7 mouse cellular contexts compared by ENCODE assay signal in the genomic region with DNA sequence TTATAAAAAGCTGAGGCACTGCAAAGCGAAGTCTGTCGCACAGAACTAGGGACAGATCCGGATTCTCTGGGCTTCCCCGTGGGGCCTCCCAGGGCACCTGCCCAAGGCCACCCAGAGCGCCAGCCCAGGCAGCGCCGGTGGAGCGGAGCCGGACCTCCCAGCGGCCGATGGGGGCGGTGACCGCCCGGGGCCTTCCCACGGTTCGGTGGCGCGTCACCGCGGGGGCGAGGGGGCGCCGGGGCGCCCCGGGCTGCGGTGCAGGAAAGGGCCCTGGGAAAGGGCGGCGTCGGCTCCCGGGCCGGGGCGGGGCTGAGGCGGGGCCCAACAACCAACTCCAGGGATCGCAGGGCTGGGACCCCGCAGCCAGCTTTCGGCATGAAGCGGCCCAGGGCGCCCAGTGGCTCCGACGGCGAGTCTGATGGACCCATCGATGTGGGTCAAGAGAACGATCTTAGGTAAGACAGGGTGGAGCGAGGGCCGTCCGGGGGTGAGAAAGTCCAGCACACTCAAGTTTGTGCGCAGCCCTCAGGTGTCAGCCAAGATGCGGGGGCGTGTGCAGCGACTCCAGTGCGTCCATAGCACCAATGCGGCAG. TPM values are rescaled to one million over a fixed set of nuclear protein-coding genes. Genes with fewer than 3 reads are reported as not detected.
DNase-seq lines count a peak whose midpoint lies in the region; ATAC-seq and TF ChIP-seq lines count a peak whose summit lies in the region.

A gene (plus strand): TSS at position 65 of the 593 bp plus-strand sequence.

- no peaks in the 10 kb centered on the region for H3K36me3 ChIP-seq in embryonic facial prominence, embryonic 15.5 days
- H3K36me3 ChIP-seq in heart, embryonic 16.5 days (ENCODE audit: control insufficient read depth, insufficient read depth): no peaks in the 10 kb centered on the region
- no peaks in the 10 kb centered on the region for H3K36me3 ChIP-seq in kidney, postnatal 0 days (ENCODE audit: insufficient read depth, low read length)
- H3K36me3 ChIP-seq in stomach, embryonic 14.5 days (ENCODE audit: control insufficient read depth, insufficient read depth, low read length): no peaks in the 10 kb centered on the region

- peak within 1 kb of the TSS; percentile 26; the same call in 1 of the 2 replicates for H3K9ac ChIP-seq in embryonic facial prominence, embryonic 15.5 days
- H3K9ac ChIP-seq in heart, embryonic 16.5 days (ENCODE audit: low read length): peak within 1 kb of the TSS; percentile 76
- peak within 1 kb of the TSS; percentile 44 for H3K9ac ChIP-seq in kidney, postnatal 0 days (ENCODE audit: low read depth, low read length)
- H3K9ac ChIP-seq in stomach, embryonic 14.5 days (replicated peaks; ENCODE audit: low read depth, low read length): peak within 1 kb of the TSS; percentile 56

- H3K27ac ChIP-seq in embryonic facial prominence, embryonic 15.5 days (replicated peaks): no peak within 1 kb of the TSS
- peak within 1 kb of the TSS; percentile 37; the same call in 1 of the 2 replicates for H3K27ac ChIP-seq in heart, embryonic 16.5 days (ENCODE audit: low read length)
- peak within 1 kb of the TSS; percentile 85 for H3K27ac ChIP-seq in kidney, postnatal 0 days
- H3K27ac ChIP-seq in stomach, embryonic 14.5 days (ENCODE audit: low read length): no peak within 1 kb of the TSS

- no peaks in the 10 kb centered on the region for H3K9me3 ChIP-seq in embryonic facial prominence, embryonic 15.5 days (replicated peaks)
- H3K9me3 ChIP-seq in heart, embryonic 16.5 days (replicated peaks; ENCODE audit: control insufficient read depth, low read length): no peaks in the 10 kb centered on the region
- H3K9me3 ChIP-seq in kidney, postnatal 0 days (replicated peaks; ENCODE audit: low read length): no peaks in the 10 kb centered on the region
- no peaks in the 10 kb centered on the region for H3K9me3 ChIP-seq in stomach, embryonic 14.5 days (ENCODE audit: control insufficient read depth, low read depth, low read length)

- peak within 1 kb of the TSS; percentile 89 for H3K4me2 ChIP-seq in embryonic facial prominence, embryonic 15.5 days (replicated peaks)
- peak within 1 kb of the TSS; percentile 84 for H3K4me2 ChIP-seq in heart, embryonic 16.5 days (ENCODE audit: low read depth, low read length)
- peak within 1 kb of the TSS; percentile 60 for H3K4me2 ChIP-seq in kidney, postnatal 0 days (ENCODE audit: low read length)
- peak within 1 kb of the TSS; percentile 87 for H3K4me2 ChIP-seq in stomach, embryonic 14.5 days (replicated peaks; ENCODE audit: low read depth, low read length)

- peaks cover 50% of the 10 kb centered on the region for H3K27me3 ChIP-seq in embryonic facial prominence, embryonic 15.5 days
- no peaks in the 10 kb centered on the region; the same call in 1 of the 2 replicates for H3K27me3 ChIP-seq in heart, embryonic 16.5 days (ENCODE audit: control insufficient read depth, insufficient read depth, low read length)
- no peaks in the 10 kb centered on the region for H3K27me3 ChIP-seq in kidney, postnatal 0 days (ENCODE audit: insufficient read depth, low read length)
- H3K27me3 ChIP-seq in stomach, embryonic 14.5 days (ENCODE audit: control insufficient read depth, insufficient read depth, low read length): no peaks in the 10 kb centered on the region

- peak within 1 kb of the TSS; percentile 47 for H3K4me3 ChIP-seq in embryonic facial prominence, embryonic 15.5 days (replicated peaks)
- peak within 1 kb of the TSS; percentile 59 for H3K4me3 ChIP-seq in heart, embryonic 16.5 days (ENCODE audit: low read length)
- peak within 1 kb of the TSS; percentile 36 for H3K4me3 ChIP-seq in kidney, postnatal 0 days (replicated peaks; ENCODE audit: low read depth, low read length)
- peak within 1 kb of the TSS; percentile 45 for H3K4me3 ChIP-seq in stomach, embryonic 14.5 days (ENCODE audit: low read depth, low read length)

- DNase-seq in adrenal gland, adult 2 months: peak; percentile 77
- DNase-seq in kidney, postnatal 0 days (ENCODE audit: low spot score): peak; percentile 85
- DNase-seq in lung, postnatal 25 days (ENCODE audit: low spot score): peak; percentile 23
- no peak for DNase-seq in layer of hippocampus, postnatal 14 days (ENCODE audit: low spot score in 2 of 2)

- under 1% methylated on average over 47 of the region's 52 CpGs for WGBS in embryonic facial prominence, embryonic 15.5 days
- WGBS in heart, embryonic 16.5 days: 1% methylated on average over 52 of the region's 52 CpGs
- 1% methylated on average over 51 of the region's 52 CpGs for WGBS in kidney, postnatal 0 days
- WGBS in stomach, embryonic 14.5 days: 2% methylated on average over 52 of the region's 52 CpGs

- peaks cover 30% of the 10 kb centered on the region for H3K4me1 ChIP-seq in embryonic facial prominence, embryonic 15.5 days
- peaks cover 20% of the 10 kb centered on the region for H3K4me1 ChIP-seq in heart, embryonic 16.5 days (ENCODE audit: control insufficient read depth, insufficient read depth, low read length)
- peaks cover 54% of the 10 kb centered on the region for H3K4me1 ChIP-seq in kidney, postnatal 0 days (replicated peaks; ENCODE audit: insufficient read depth, low read length)
- H3K4me1 ChIP-seq in stomach, embryonic 14.5 days (ENCODE audit: control insufficient read depth, insufficient read depth, low read length): peaks cover 9% of the 10 kb centered on the region; the same call in 1 of the 2 replicates

- ATAC-seq in embryonic facial prominence, embryonic 15.5 days (ENCODE audit: insufficient number of reproducible peaks, low FRiP score, low TSS enrichment, low read depth): peak; percentile 40
- ATAC-seq in heart, embryonic 16.5 days (replicated peaks; ENCODE audit: extremely low read depth, insufficient read depth, low FRiP score): peak; percentile 71
- ATAC-seq in kidney, postnatal 0 days (replicated peaks; ENCODE audit: low FRiP score, low read depth): peak; percentile 95
- ATAC-seq in stomach, embryonic 14.5 days (ENCODE audit: insufficient number of reproducible peaks, insufficient read depth, low FRiP score, low read depth): peak; percentile 59

- TF ChIP-seq CTCF in kidney, postnatal 0 days (IDR thresholded peaks at IDR 0.05; ENCODE audit: low read depth): no peak

RNA-seq across cellular contexts. Expression of the gene that starts here (rescaled TPM):
- 10 to 100 TPM in 1 of 2 experiments, 1 to 10 TPM in 1; 4.3 to 11.5 TPM for total RNA-seq in adrenal gland, adult 2 months (2021)
- polyA plus RNA-seq in adrenal gland, adult 2 months (2012; rRNA removed): 4.5 and 5.9 TPM in 2 replicates
- polyA plus RNA-seq in embryonic facial prominence, embryonic 15.5 days (2015; fragmentation: Nextera tagmentation; extraction: Ambion mirVana): 15.6 and 16.8 TPM in 2 replicates
- polyA plus RNA-seq in heart, embryonic 16.5 days (2015; fragmentation: Nextera tagmentation; extraction: Ambion mirVana): 13.2 and 13.9 TPM in 2 replicates
- polyA plus RNA-seq in kidney, postnatal 0 days (2015; fragmentation: Nextera tagmentation; extraction: Ambion mirVana): 28.7 and 31.6 TPM in 2 replicates
- polyA plus RNA-seq in stomach, embryonic 14.5 days (2014; fragmentation: Nextera tagmentation; extraction: Ambion mirVana): 20.6 and 21.2 TPM in 2 replicates
- total RNA-seq in layer of hippocampus, postnatal 14 days (2021): 1 to 10 TPM; 6.7 to 7.7 TPM

Comparison
In these comparisons a context has a peak if more than half of its experiments do, and no peak if none do; other contexts are left out.
1. DNase-seq: peak in adrenal gland, adult 2 months (single experiment), kidney, postnatal 0 days (single experiment) and lung, postnatal 25 days (single experiment); none in layer of hippocampus, postnatal 14 days (0 of 2).
2. ATAC-seq: peak in every context shown above with its lines; median percentile 95 in kidney, postnatal 0 days; 71 in heart, embryonic 16.5 days; 59 in stomach, embryonic 14.5 days; 40 in embryonic facial prominence, embryonic 15.5 days.
3. H3K27ac ChIP-seq: peak in heart, embryonic 16.5 days (single experiment) and kidney, postnatal 0 days (single experiment); none in embryonic facial prominence, embryonic 15.5 days (single experiment) and stomach, embryonic 14.5 days (single experiment).
4. H3K9ac ChIP-seq: peak in every context shown above with its lines; median percentile 76 in heart, embryonic 16.5 days; 56 in stomach, embryonic 14.5 days; 44 in kidney, postnatal 0 days; 26 in embryonic facial prominence, embryonic 15.5 days.
5. Peak in every context shown above with its lines, with median percentiles within 50 percentile points of each other: H3K4me2 ChIP-seq and H3K4me3 ChIP-seq.